Mouse (Mus musculus) layer of hippocampus, postnatal 14 days (tissue): ENCODE results near the gene Dnah6. TPM values are rescaled to one million over a fixed set of nuclear protein-coding genes. Genes with fewer than 3 reads are reported as not detected.

Experiments used
- DNase-seq, 2 experiments: peaks; one replicate each; pipeline ENCODE4 v3.0.0; 2021 to 2022; ENCODE audit warnings: low spot score in 2 of 2, mixed read lengths in 1 of 2
- total RNA-seq, 2 experiments: library from RNA; stranded (reverse); gene quantifications; 2 replicates each; pipeline ENCODE4 v1.2.3; 2021

The Dnah6 gene
- total RNA-seq, 2 experiments from 2014 or later = 1.3 to 2.3 TPM

- peak; percentile 82 to 90 for DNase-seq
Observed at GRCm38 (mm10) chr6:73153675-73154074, 67.8 kb downstream of the Dnah6 start.

GRCm38 (mm10) chr6:73143403-73143802, 78.0 kb downstream of the Dnah6 start:
- DNase-seq = no peak

GRCm38 (mm10) chr6:73142776-73143175, 78.7 kb downstream of the Dnah6 start:
- DNase-seq = no peak

GRCm38 (mm10) chr6:73140836-73141235, 80.6 kb downstream of the Dnah6 start:
- no peak for DNase-seq

- no peak for DNase-seq
Observed at GRCm38 (mm10) chr6:73132784-73133183, 88.7 kb downstream of the Dnah6 start.

GRCm38 (mm10) chr6:73127594-73127993, 93.9 kb downstream of the Dnah6 start:
- DNase-seq = no peak

GRCm38 (mm10) chr6:73120348-73120747, 101.1 kb downstream of the Dnah6 start:
- DNase-seq = no peak

- no peak for DNase-seq
Observed at GRCm38 (mm10) chr6:73113898-73114297, 107.6 kb downstream of the Dnah6 start.

- DNase-seq = no peak
Observed at GRCm38 (mm10) chr6:73113365-73113764, 108.1 kb downstream of the Dnah6 start.

- no peak for DNase-seq
Observed at GRCm38 (mm10) chr6:73093133-73093532, 128.3 kb downstream of the Dnah6 start.

GRCm38 (mm10) chr6:73090836-73091235, 130.6 kb downstream of the Dnah6 start:
- no peak for DNase-seq

- DNase-seq = no peak
Observed at GRCm38 (mm10) chr6:73082571-73082970, 138.9 kb downstream of the Dnah6 start.

GRCm38 (mm10) chr6:73072093-73072786, 149.2 kb downstream of the Dnah6 start:
- no peak for DNase-seq

GRCm38 (mm10) chr6:73071214-73071613, 150.2 kb downstream of the Dnah6 start:
- DNase-seq = no peak

- DNase-seq = no peak
Observed at GRCm38 (mm10) chr6:73070663-73071062, 150.8 kb downstream of the Dnah6 start.

- DNase-seq = no peak
Observed at GRCm38 (mm10) chr6:73064551-73064950, 156.9 kb downstream of the Dnah6 start.

GRCm38 (mm10) chr6:73059596-73060121, 161.8 kb downstream of the Dnah6 start:
- no peak for DNase-seq

- no peak for DNase-seq
Observed at GRCm38 (mm10) chr6:73059162-73059561, 162.3 kb downstream of the Dnah6 start.

- peak in 1 of 2 experiments; percentile 14 for DNase-seq
Observed at GRCm38 (mm10) chr6:73055347-73055746, 166.1 kb downstream of the Dnah6 start.

- DNase-seq = no peak
Observed at GRCm38 (mm10) chr6:73054807-73055206, 166.6 kb downstream of the Dnah6 start.

- DNase-seq = no peak
Observed at GRCm38 (mm10) chr6:73053526-73053925, 167.9 kb downstream of the Dnah6 start.

- no peak for DNase-seq
Observed at GRCm38 (mm10) chr6:73047259-73047658, 174.2 kb downstream of the Dnah6 start.

GRCm38 (mm10) chr6:73045944-73046343, 175.5 kb downstream of the Dnah6 start:
- no peak for DNase-seq
